Mouse (Mus musculus) lung, postnatal 0 days (tissue): ENCODE measurements around the gene Cd59a. TPM values are rescaled to one million over a fixed set of nuclear protein-coding genes. Genes with fewer than 3 reads are reported as not detected.
"Not testable (repeated sequence)": the region's sequence is repeated elsewhere in the genome, so short reads cannot be mapped to it uniquely, and the experiment has no call there.

ENCODE experiments used
- ATAC-seq: fragments of 200-750 bp; cut with Nextera tagmentation; 2 replicates; pipeline ENCODE4 v1.8.0; 2017; ENCODE audit warnings: moderate library complexity
- DNase-seq: peaks from one replicate; pipeline ENCODE4 v3.0.0-alpha.2; 2016; ENCODE audit warnings: low spot score
- H3K27ac ChIP-seq: fragments of 300-500 bp; sonication (generic); 2 replicates; pipeline ENCODE4 v1.5.1; 2014; ENCODE audit warnings: antibody characterized with exemption, mild to moderate bottlenecking, low read length, mixed read lengths
- H3K27me3 ChIP-seq: fragments of 300-500 bp; sonication (generic); replicated peaks from 2 replicates; pipeline ENCODE4 v1.6.1; 2014; ENCODE audit warnings: low read length, mixed read lengths; ENCODE audit not compliant: insufficient read depth
- H3K36me3 ChIP-seq: fragments of 300-500 bp; sonication (generic); 2 replicates; pipeline ENCODE4 v1.6.1; 2014; ENCODE audit warnings: low read length, mixed read lengths; ENCODE audit not compliant: insufficient read depth
- H3K4me1 ChIP-seq: fragments of 300-500 bp; sonication (generic); 2 replicates; pipeline ENCODE4 v1.6.1; 2014; ENCODE audit warnings: antibody characterized with exemption, low read depth, low read length, mixed read lengths; ENCODE audit not compliant: insufficient read depth
- H3K4me2 ChIP-seq: fragments of 300-500 bp; sonication (generic); replicated peaks from 2 replicates; pipeline ENCODE4 v1.6.1; 2014; ENCODE audit warnings: low read depth, mild to moderate bottlenecking, low read length, moderate library complexity, mixed read lengths
- H3K4me3 ChIP-seq: fragments of 300-500 bp; sonication (generic); 2 replicates; pipeline ENCODE4 v1.5.1; 2014; ENCODE audit warnings: low read depth, low read length
- H3K9ac ChIP-seq: fragments of 300-500 bp; sonication (generic); replicated peaks from 2 replicates; pipeline ENCODE4 v1.6.1; 2014; ENCODE audit warnings: low read depth, mild to moderate bottlenecking
- H3K9me3 ChIP-seq: fragments of 300-500 bp; sonication (generic); 2 replicates; pipeline ENCODE4 v1.6.1; 2016; ENCODE audit warnings: low read length, mixed read lengths
- CTCF ChIP-seq: IDR thresholded peaks from 2 replicates; pipeline ENCODE4 v1.5.1; 2016; ENCODE audit warnings: antibody characterized with exemption, mild to moderate bottlenecking
- EP300 ChIP-seq: IDR thresholded peaks from 2 replicates; pipeline ENCODE4 v1.6.1; 2016; ENCODE audit warnings: antibody characterized with exemption, mild to moderate bottlenecking, control low read depth
- WGBS: fragments of 180-500 bp; shearing (Covaris S2); extraction: QIAGEN DNeasy Blood & Tissue Kit; methylation state at CpG from one replicate; pipeline ENCODE4 v1.1.7; 2014; 5-methylcytosine and 5-hydroxymethylcytosine counted together
- polyA plus RNA-seq: library from polyadenylated mRNA; unstranded; fragments of >200 nt; fragmentation: Nextera tagmentation; extraction: Ambion mirVana; gene quantifications from 2 replicates; pipeline ENCODE4 v1.2.1, GENCODE M21; 2015

Cd59a gene
- polyA plus RNA-seq, 1 experiment from 2014 or later: 32.4 TPM

DNA sequence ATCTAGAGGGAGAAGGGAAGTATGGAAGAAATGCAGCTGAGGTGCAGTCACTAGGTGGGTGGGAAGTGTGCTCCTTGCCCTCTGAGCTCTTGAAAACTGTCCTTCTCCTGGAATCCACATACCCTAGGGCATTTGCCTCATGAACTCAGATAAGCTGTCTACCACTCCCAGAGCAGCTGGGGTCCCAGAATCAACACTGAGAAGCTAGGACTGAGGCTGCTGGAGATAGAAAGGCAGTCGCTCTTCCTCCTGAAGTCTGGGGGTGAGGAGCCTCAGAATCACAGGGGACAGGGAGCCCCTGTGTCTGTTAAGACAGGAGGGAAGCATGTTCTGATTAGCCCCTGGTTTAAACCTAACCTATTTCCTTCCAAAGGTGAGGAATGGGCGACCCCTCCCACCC is 13.9 kb downstream of the Cd59a start:
- no peaks in the 10 kb centered on the region for H3K27me3 ChIP-seq
- no peak for ATAC-seq
- no peak overlapping the region for H3K4me2 ChIP-seq
- no peaks in the 10 kb centered on the region for H3K9me3 ChIP-seq
- H3K9ac ChIP-seq: no peak overlapping the region
- H3K36me3 ChIP-seq: no peaks in the 10 kb centered on the region
- H3K4me1 ChIP-seq: no peaks in the 10 kb centered on the region
- no peak for DNase-seq
- no peak overlapping the region for H3K4me3 ChIP-seq
- H3K27ac ChIP-seq: no peak overlapping the region
- 60% methylated on average over 2 of the region's 2 CpGs for WGBS
- TF ChIP-seq CTCF (no peak), EP300 (no peak)

DNA sequence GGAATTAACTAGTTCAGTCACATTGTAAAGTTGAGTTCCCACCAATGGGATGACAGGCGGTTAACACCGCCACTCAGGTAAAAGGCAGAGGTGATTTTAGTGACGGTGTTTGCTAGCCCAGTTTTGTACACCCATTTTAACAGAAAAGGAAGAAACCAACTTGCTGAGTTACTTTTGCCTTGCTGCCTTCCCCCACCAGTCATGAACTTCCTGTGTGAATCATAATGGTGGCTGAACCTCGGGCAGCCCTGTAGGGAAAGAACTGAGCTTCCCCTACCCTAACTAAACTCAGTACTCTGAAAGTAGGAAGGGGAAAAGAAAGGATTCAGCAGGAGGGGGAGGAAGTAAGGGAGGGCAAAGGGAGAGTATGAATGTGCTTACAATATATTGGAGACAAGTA is 14.4 kb downstream of the Cd59a start:
- Histone ChIP-seq H3K36me3 (no peaks in the 10 kb centered on the region), H3K9me3 (no peaks in the 10 kb centered on the region), H3K9ac (no peak overlapping the region), H3K4me1 (no peaks in the 10 kb centered on the region), H3K4me3 (no peak overlapping the region), H3K4me2 (no peak overlapping the region), H3K27me3 (no peaks in the 10 kb centered on the region), H3K27ac (no peak overlapping the region)
- DNase-seq (no peak), ATAC-seq (no peak)
- WGBS: 61% methylated on average over 4 of the region's 4 CpGs
- TF ChIP-seq EP300 (no peak), CTCF (no peak)

DNA sequence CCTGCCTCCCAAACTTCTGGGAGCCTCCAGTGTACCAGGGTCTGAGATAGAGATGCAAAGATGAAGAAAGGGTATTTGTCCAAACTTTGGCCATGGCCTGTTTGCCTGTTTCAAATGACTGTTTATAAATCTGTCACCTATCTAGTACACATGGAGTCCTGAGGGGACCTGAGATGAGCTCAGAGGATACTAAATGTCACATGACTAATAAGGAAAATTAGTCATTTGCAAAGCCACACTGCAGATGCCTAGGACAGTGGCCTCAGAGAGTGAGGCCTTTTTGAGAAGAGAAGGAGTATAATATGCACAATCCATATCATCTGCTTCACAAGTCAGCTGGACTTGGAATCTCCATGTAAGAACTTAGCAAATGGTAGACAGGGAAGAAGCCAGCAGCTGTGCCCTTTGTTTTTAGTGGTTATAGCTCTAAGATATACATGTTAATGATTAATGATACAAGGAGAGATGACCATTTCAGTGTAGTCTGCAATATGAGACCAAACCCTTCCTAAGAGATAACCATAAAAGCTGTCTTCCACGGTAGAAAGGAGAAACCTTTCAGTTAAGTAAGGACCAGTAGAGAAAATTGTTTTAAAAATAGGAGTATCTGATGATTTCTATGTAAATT is 15.7 kb downstream of the Cd59a start:
- H3K9me3 ChIP-seq, H3K4me1 ChIP-seq, ATAC-seq, H3K4me3 ChIP-seq, H3K4me2 ChIP-seq, DNase-seq, H3K36me3 ChIP-seq, H3K27me3 ChIP-seq, H3K27ac ChIP-seq, H3K9ac ChIP-seq: not testable (repeated sequence)
- WGBS: no CpG with 5 or more reads among the region's 1 CpGs

DNA sequence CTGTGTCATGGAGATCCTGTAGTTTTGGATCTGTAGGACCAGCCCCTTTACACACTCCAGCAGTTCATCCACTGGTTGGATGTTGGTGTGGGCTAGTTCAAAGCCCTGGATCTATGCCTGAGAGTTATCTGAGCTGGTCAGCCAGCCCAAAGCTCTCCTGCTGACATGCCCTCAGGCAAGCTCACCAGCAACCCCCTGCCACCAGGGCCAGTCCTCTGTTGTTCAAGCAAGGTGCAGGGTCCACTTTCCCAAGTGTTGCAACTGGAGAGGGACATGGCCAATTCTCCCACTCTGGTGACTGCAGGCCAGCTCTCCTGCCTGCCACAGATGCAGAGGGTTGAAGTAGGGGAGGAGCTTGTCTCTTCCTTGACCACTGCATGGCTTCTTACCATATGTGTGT is 18.0 kb downstream of the Cd59a start:
- H3K27ac ChIP-seq, H3K9ac ChIP-seq, ATAC-seq, H3K4me3 ChIP-seq, H3K4me2 ChIP-seq, H3K4me1 ChIP-seq, H3K9me3 ChIP-seq, H3K27me3 ChIP-seq, H3K36me3 ChIP-seq, DNase-seq: not testable (repeated sequence)

DNA sequence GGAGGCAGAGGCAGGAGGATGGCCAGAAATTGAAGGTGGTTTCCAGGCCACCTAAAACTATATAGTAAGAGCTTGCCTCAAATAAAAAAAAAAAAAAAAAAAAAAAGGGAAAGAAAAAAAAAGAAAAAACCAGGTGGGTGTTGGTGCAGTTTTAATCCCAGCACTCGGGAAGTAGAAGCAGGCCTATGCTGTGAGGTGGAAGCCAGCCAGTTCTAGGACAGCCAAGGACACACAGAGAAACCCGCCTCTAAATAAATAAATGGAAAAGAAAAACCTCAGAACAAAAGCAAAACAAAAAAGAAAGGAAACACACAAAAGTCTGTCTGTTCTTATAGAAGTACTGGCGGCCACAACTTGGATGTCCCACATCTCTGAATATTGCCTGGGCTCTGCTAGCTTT is 19.3 kb downstream of the Cd59a start:
- Histone ChIP-seq H3K27me3 (no peaks in the 10 kb centered on the region), H3K9ac (no peak overlapping the region), H3K9me3 (no peaks in the 10 kb centered on the region), H3K4me3 (no peak overlapping the region), H3K4me2 (no peak overlapping the region), H3K27ac (no peak overlapping the region), H3K4me1 (no peaks in the 10 kb centered on the region), H3K36me3 (no peaks in the 10 kb centered on the region)
- DNase-seq (no peak), ATAC-seq (no peak)
- TF ChIP-seq EP300 (no peak), CTCF (no peak)
- 87% methylated on average over 3 of the region's 3 CpGs for WGBS

DNA sequence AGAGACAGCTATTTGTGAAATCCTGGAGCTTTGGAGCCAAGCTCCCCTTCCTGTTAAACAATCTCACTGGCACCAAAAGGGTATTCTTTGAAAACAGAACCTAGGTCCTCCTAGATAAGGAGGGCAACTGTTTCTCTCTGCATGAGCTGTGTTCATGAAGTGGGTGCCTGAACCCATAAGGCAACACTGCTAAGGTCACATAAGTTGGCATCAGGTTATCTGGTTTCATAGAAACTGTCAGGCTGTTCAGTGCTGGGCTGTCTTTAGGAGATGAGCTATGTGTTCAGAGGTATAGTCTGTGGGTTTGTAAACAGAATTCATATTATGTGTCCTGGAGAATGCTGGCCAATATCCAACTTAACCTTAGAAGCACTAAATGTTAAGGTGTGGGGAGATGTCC is 21.6 kb downstream of the Cd59a start:
- H3K9me3 ChIP-seq, H3K4me2 ChIP-seq, H3K4me3 ChIP-seq, ATAC-seq, H3K27me3 ChIP-seq, H3K9ac ChIP-seq, H3K27ac ChIP-seq, DNase-seq, H3K4me1 ChIP-seq, H3K36me3 ChIP-seq: not testable (repeated sequence)

DNA sequence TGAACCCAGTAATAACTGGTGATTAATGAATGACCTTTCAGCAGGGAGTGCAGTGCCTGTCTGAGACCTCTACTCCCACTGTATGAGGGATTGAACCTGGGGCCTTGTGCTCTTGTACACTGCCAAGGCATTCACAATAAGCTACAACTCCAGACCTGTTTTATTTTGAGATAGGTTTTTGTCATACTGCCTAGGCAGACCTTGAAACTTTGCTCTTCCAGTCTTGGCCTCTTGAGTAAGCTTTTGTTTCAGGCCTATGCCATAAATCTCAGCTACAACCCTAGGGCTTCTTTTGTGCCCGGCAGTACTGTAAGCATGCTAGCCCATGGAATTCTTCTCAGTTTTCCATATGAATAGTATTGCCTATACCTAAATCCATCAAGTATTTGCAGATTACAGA is 23.5 kb downstream of the Cd59a start:
- H3K9me3 ChIP-seq: no peaks in the 10 kb centered on the region
- DNase-seq (no peak), ATAC-seq (no peak)
- H3K9ac ChIP-seq: no peak overlapping the region
- 81% methylated on average over 1 of the region's 1 CpGs for WGBS
- H3K36me3 ChIP-seq: no peaks in the 10 kb centered on the region
- TF ChIP-seq EP300 (no peak), CTCF (no peak)
- H3K27me3 ChIP-seq: no peaks in the 10 kb centered on the region
- no peak overlapping the region for H3K4me2 ChIP-seq
- no peak overlapping the region for H3K27ac ChIP-seq
- peaks cover 3% of the 10 kb centered on the region; the same call in 1 of the 2 replicates for H3K4me1 ChIP-seq
- H3K4me3 ChIP-seq: no peak overlapping the region
